Mouse (Mus musculus) adrenal gland, adult 18-20 months (tissue): ENCODE results near the gene Olfr785. TPM values are rescaled to one million over a fixed set of nuclear protein-coding genes. Genes with fewer than 3 reads are reported as not detected.
"Not testable (repeated sequence)": the region's sequence is repeated elsewhere in the genome, so short reads cannot be mapped to it uniquely, and the experiment has no call there.

ENCODE experiments used
- DNase-seq, 2 experiments: peaks; one replicate each; pipeline ENCODE4 v3.0.0; 2021 to 2022; ENCODE audit warnings: low spot score in 2 of 2
- long read RNA-seq, 2 experiments: library from polyadenylated mRNA; stranded (forward); transcript quantifications; one replicate each; pipeline ENCODE4 v2.0.0; 2021
- total RNA-seq, 2 experiments: library from RNA; stranded (reverse); gene quantifications; 1 replicate in 1 of 2; 2 replicates in 1 of 2; pipeline ENCODE4 v1.2.3; 2021

Olfr785 gene
- not detected for total RNA-seq
- long read RNA-seq, experiment 1, result 0 reads
- long read RNA-seq, experiment 2, result 0 reads

DNA sequence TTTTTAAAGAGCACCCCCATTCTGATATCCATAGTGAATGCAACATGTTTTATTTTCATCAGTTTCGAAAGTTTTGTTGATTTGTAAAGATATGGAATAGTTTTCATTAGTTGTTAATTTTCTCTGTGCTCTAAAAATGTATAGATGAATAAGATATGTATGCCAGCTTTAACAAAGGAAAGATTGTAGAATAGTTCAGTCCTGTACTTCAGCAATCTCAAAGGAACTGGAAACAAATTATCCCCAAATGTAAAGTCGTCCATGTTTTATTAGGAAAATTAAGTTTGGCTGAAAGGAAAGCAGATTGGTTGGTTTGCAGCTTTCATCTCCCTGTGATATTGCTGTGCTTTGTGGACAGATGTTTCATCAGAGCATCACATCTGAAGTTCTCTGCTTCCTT is at the start of gene Olfr785:
Gene Olfr785 (plus strand): TSS at position 301 of the 400 bp plus-strand sequence.
- no peak for DNase-seq

DNA sequence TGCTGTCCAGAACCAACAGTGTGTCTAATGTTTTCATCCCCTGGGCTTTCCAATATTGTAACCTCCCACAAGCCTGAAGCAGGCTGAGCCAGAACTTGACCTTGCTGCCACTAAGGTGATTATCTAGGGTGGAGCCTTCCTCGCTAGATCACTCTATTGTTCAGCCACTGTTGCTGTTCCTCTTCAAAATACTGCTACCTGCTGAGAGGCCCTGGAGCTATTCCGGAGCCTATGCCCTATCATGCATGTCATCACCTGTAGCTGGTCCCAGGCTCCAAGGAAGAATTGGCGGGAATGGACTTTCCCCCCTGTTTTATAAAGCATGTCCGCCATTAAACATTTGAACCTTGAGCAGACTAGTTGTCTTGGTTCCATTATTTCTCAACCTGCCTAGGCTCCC is 48.7 kb upstream of the Olfr785 start:
- not testable (repeated sequence) for DNase-seq

DNA sequence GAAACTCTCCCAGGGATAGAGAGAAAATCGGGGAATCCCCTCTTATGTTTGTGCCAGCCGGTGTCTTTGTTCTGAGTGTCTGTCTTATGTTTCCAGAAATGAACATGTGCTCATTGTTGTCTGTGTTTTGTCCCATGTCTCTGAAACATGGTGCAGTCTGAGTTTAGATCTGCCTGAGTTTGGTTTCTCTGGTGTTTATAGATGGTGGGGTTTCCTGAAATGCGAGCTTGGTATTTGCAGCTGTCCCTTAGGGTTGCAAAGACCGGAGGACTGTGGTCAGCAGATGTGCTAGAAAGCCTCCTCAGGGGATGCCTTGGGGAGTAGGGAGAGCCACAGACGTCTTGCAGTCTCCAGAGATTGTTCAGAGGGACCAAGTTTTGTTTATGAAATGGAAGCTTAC is 47.9 kb upstream of the Olfr785 start:
- DNase-seq, result no peak

DNA sequence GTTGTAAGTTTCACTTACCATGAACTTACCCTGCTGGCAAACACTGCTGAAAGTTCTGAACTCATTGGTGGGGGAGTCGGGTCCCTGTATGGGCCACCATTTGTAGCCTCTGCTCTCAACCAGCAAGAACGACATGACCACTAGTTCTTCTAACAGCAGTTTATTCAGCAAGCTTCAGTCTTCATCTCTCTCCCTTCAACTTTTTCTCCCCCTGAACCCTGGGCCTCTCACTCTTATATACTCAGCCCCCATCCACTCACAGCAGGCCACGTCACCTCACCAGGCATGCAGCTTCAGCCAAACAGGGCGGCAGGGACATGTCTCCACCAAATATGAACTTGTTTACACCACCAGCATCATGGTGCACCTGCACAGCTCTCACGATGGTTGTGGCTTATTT is 31.2 kb upstream of the Olfr785 start:
- DNase-seq, result not testable (repeated sequence)

DNA sequence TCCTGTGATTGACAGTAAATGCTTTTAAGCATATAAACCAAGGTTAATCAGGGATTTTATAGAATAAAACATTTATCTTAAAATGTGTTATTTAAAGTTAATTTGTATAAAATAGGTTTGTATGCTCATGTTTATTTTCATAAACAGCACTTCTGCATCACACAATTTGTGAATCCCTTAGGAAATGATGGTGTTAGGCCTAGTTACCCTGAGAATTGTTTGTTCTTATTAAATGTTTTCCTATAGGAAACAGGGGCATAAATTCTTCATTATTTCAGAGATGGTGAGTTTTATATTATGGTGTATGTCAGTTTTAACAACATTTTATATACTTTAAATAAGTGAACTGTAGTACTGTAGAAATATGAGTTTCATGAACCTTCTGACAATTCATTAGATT is 21.4 kb upstream of the Olfr785 start, which contains the start of gene Olfr784:
Gene Olfr784 (plus strand): TSS at position 301 of the 400 bp plus-strand sequence.
- DNase-seq, result no peak

DNA sequence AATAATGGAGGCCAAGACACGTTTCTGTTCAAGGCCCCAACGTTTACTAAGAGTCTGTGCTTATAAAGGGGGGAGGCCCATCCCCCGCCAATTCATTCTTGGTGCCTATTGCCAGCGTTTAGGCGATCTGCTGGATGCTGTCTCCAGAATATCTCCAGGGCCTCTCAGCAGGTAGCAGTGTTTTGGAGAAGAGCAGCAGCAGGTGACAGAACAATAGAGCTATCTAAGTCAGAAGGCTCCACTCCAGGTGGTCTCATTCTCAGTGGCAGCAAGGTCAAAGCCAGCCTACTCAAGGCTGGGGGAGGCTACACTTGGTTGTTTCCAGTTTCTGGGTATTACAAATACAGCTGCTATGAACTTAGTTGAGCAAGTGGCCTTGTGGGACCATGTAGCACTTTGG is 4.3 kb upstream of the Olfr785 start:
- no peak for DNase-seq

DNA sequence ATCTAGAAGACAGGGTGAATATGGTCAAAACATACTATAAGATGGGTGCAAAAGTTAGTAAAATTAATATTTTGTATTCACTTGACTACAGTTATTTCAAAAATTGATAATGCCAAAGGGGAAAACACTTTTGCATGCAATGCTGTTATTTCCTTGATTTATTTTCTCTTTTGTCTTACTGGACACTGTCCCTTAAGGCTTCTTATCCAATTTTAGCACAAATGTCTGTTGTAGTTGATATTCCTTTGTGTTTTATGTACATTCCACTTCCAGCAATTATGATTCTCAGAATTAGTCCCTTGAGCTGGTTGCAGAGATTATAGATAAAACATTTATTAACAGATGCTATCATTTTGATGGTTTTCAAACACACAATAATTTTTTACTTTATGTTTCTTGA is 21.8 kb downstream of the Olfr785 start, which contains the start of gene Olfr786:
Gene Olfr786 (plus strand): TSS at position 301 of the 400 bp plus-strand sequence.
- DNase-seq, result no peak

Other genes with a start within 250 kb of the Olfr785 start
- not detected for gene Olfr771, start 240.7 kb upstream of the Olfr785 start, total RNA-seq
- gene Olfr772, start 227.5 kb upstream of the Olfr785 start, total RNA-seq, result not detected
- not detected for gene Olfr773, start 218.0 kb upstream of the Olfr785 start, total RNA-seq
- gene Olfr774, start 169.2 kb upstream of the Olfr785 start, total RNA-seq, result not detected
- not detected for gene Olfr775, start 157.0 kb upstream of the Olfr785 start, total RNA-seq
- gene Olfr776, start 146.3 kb upstream of the Olfr785 start, total RNA-seq, result not detected
- not detected for gene Olfr777, start 133.9 kb upstream of the Olfr785 start, total RNA-seq
- gene Olfr780, start 87.3 kb upstream of the Olfr785 start, total RNA-seq, result not detected
- gene Olfr781, start 76.6 kb upstream of the Olfr785 start, total RNA-seq, result not detected
- not detected for gene Olfr782, start 56.6 kb upstream of the Olfr785 start, total RNA-seq
- gene Olfr784, start 21.3 kb upstream of the Olfr785 start, total RNA-seq, result not detected
- not detected for gene Olfr786, start 21.9 kb downstream of the Olfr785 start, total RNA-seq
- not detected for gene Olfr787, start 56.4 kb downstream of the Olfr785 start, total RNA-seq
- gene Olfr788, start 65.6 kb downstream of the Olfr785 start, total RNA-seq, result not detected
- gene Olfr789, start 79.3 kb downstream of the Olfr785 start, total RNA-seq, result not detected
- not detected for gene Olfr790, start 93.1 kb downstream of the Olfr785 start, total RNA-seq
- not detected for gene Olfr791, start 116.4 kb downstream of the Olfr785 start, total RNA-seq
- gene Olfr792, start 133.7 kb downstream of the Olfr785 start, total RNA-seq, result not detected
- gene Olfr794, start 162.2 kb downstream of the Olfr785 start, total RNA-seq, result not detected
- gene Olfr796, start 207.1 kb downstream of the Olfr785 start, total RNA-seq, result not detected
- not detected for gene Olfr798, start 222.5 kb downstream of the Olfr785 start, total RNA-seq
- not detected for gene Olfr799, start 232.1 kb downstream of the Olfr785 start, total RNA-seq